Mouse (Mus musculus): ENCODE data around the gene Tmco1. TPM values are rescaled to one million over a fixed set of nuclear protein-coding genes. Genes with fewer than 3 reads are reported as not detected.

Gene Tmco1
- polyA plus RNA-seq, 1 experiment from 2014 or later, result 69.0 TPM

DNA sequence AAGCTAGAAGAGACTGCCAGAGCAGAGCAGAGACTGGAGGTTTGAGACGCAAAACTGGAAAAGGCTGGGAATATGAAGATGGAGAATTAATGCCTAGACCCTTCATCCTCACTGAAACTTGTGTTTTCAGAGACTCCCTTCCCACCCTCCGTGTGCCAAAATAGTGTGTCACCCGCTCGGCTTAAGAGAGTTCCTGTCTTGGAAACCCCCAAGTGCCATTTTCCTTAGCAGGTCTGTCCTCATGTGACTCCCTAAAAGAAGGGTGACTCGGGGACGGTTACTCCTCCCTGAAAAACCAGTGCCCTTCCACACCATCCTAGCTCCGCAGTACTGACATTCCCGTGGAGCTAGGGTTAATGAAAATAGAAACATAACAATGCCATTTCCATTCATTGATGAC is 22.8 kb upstream of the Tmco1 start:
- H3K27me3 ChIP-seq, result no peaks in the 10 kb centered on the region
- H3K27ac ChIP-seq (replicated peaks), result peak overlapping the region; percentile 99
- H3K4me3 ChIP-seq, result peak overlapping the region; percentile 90
- H3K9ac ChIP-seq (replicated peaks), result peak overlapping the region; percentile 92
- H3K36me3 ChIP-seq, result no peaks in the 10 kb centered on the region
- no peak for ATAC-seq (replicated peaks)
- H3K4me1 ChIP-seq, result peaks cover 33% of the 10 kb centered on the region
- WGBS, result under 1% methylated on average over 8 of the region's 8 CpGs
- H3K4me2 ChIP-seq (replicated peaks), result peak overlapping the region; percentile 76
- no peaks in the 10 kb centered on the region for H3K9me3 ChIP-seq

DNA sequence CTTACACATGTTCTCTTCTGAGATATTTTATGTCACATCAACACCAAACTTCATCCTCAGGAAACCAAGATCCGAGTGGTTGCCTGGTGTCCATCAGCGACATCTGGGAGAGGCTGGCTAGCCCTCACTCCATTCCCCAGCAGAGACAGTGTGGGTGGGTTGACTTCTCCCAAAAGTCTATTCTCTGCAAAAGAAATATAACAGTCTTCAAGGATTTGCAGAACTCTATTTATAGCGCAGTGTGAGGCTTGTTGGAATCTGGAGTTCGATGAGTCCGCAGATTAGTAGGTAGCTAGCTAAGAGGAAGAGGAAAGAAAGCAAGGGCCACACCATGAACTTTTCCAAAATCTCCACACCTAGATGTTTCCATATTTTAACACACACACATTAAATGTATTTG is 21.0 kb upstream of the Tmco1 start:
- Histone ChIP-seq H3K27ac (replicated peaks) (no peak overlapping the region), H3K27me3 (no peaks in the 10 kb centered on the region), H3K9me3 (no peaks in the 10 kb centered on the region), H3K36me3 (no peaks in the 10 kb centered on the region), H3K4me1 (peaks cover 27% of the 10 kb centered on the region), H3K4me2 (replicated peaks) (no peak overlapping the region), H3K9ac (replicated peaks) (no peak overlapping the region), H3K4me3 (no peak overlapping the region)
- 93% methylated on average over 5 of the region's 5 CpGs for WGBS
- no peak for ATAC-seq (replicated peaks)

DNA sequence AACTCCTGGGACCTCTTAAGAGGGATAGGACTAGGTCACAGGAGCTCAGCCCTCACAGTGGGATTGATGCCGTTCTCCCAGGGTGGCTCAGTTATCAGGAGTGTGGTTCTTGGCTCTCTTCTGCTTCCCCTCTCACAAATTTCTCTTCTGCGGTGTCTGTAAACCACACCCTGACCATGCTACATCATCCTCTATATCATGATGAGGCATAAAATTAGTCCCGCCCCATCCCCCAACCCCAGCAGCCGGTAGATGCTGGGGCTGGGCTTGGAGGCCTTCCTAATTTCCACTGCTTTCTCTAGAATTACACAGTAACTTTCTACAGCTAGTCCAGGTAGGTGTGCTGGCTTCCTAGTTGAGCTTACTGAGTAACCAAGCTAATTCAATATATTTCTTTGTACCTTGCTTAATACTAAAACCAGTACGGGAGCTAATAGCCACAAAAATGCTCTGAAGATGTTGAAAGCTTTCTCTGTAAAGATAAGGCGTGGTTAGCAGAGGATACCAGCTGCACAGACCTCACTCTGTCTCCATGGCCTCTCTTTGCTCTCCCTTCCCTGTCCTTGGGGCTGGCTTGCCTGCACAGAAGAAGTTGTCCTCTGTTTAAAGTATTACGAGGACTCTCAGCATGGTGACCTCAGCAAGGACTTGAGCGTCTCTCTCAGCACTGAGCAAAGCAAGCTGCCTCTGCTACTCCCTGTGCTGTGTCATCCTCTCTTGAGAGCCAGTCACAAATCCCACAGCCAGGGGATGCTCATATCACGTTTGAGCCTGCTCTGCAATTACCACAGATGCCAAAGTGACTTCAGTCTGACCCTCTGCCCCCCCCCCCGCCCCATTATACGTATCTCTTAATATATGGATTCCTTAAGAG is 19.3 kb upstream of the Tmco1 start:
- H3K9me3 ChIP-seq, result no peaks in the 10 kb centered on the region
- ATAC-seq (replicated peaks), result no peak
- no peak overlapping the region for H3K4me3 ChIP-seq
- H3K27ac ChIP-seq (replicated peaks), result no peak overlapping the region
- H3K36me3 ChIP-seq, result no peaks in the 10 kb centered on the region
- H3K4me1 ChIP-seq, result peaks cover 15% of the 10 kb centered on the region
- no peak overlapping the region for H3K9ac ChIP-seq (replicated peaks)
- 49% methylated on average over 11 of the region's 11 CpGs for WGBS
- no peak overlapping the region for H3K4me2 ChIP-seq (replicated peaks)
- no peaks in the 10 kb centered on the region for H3K27me3 ChIP-seq

DNA sequence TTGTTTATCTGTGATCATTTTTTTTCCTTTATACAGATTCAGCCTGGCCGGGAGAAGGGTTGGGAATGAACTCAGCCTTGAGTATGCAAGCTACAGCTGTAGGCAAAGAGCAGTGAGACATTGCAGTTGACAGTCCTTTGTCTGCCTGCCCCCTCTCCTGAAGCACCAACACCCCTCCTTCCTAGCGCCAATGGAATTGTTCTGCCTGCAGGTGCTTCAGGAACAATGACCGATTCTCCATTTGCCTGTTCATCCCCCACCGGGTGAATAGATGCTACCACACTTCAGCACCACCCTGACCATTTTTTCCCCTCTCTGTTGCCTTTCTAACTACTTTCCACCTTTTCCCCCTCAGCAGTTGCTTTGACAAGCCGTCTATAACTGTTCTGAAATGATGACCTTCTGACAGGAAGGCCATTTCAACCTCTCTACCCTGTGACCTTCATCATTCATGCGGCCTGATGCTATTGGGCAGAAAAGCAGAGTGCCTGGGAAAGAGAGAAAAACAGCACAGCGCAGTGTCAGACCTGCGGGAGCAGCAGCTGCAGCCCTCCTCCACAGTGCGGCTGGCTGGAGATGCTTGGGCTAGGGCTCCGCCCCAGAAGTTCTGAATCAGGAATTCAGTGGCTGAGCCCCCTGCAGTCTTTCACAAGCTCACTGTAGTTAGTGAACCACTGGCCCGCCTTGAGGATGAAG is 18.5 kb upstream of the Tmco1 start:
- Histone ChIP-seq H3K9ac (replicated peaks) (0 out of 2 replicates have a peak overlapping the region, but pooled peaks have one; percentile 23), H3K4me3 (no peak overlapping the region), H3K4me1 (peaks cover 15% of the 10 kb centered on the region), H3K27me3 (no peaks in the 10 kb centered on the region), H3K27ac (replicated peaks) (no peak overlapping the region), H3K9me3 (no peaks in the 10 kb centered on the region), H3K4me2 (replicated peaks) (no peak overlapping the region), H3K36me3 (no peaks in the 10 kb centered on the region)
- 4% methylated on average over 11 of the region's 11 CpGs for WGBS
- no peak for ATAC-seq (replicated peaks)

DNA sequence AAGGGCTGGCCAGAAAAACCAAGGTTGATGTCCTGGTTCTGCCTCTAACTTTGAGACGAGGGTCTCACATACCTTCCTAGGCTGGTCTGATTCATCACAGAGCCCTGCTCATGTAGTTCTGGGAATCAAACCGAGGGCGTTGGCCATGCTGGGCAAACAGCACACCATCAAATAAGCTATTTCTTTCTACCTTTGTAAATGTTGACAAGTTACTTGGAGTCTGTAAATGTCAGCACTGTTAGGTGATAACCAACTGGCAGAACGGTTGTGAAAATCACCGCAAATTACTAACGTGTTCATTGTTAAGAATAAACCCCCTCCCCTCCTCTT is 17.9 kb upstream of the Tmco1 start:
- Histone ChIP-seq H3K9ac (replicated peaks) (no peak overlapping the region), H3K9me3 (no peaks in the 10 kb centered on the region), H3K4me1 (peaks cover 14% of the 10 kb centered on the region), H3K4me2 (replicated peaks) (no peak overlapping the region), H3K4me3 (no peak overlapping the region), H3K36me3 (no peaks in the 10 kb centered on the region), H3K27ac (replicated peaks) (no peak overlapping the region), H3K27me3 (no peaks in the 10 kb centered on the region)
- no peak for ATAC-seq (replicated peaks)
- 20% methylated on average over 6 of the region's 6 CpGs for WGBS

DNA sequence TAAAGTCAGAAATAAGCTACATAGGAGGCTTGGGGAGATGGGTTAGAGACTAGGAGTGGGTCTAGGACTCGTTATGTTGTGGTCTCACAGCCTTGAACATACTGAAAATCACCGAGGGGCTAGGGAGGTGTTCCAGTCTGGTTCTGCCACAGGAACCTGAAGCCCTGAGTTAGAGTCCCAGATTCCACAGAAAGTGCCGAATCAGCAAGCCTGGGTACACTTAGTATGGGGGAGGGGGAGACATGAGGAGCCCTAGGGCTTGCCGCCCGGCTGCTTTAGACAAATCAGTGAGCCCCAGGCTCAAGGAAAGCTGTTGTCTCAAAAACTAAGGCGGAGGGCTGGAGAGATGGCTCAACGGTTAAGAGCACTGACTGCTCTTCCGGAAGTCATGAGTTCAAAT is 16.6 kb upstream of the Tmco1 start:
- no peak for ATAC-seq (replicated peaks)
- Histone ChIP-seq H3K9me3 (no peaks in the 10 kb centered on the region), H3K36me3 (no peaks in the 10 kb centered on the region), H3K4me3 (no peak overlapping the region), H3K9ac (replicated peaks) (no peak overlapping the region), H3K4me2 (replicated peaks) (no peak overlapping the region), H3K27me3 (no peaks in the 10 kb centered on the region), H3K27ac (replicated peaks) (no peak overlapping the region), H3K4me1 (peaks cover 9% of the 10 kb centered on the region)
- WGBS, result 79% methylated on average over 8 of the region's 8 CpGs

DNA sequence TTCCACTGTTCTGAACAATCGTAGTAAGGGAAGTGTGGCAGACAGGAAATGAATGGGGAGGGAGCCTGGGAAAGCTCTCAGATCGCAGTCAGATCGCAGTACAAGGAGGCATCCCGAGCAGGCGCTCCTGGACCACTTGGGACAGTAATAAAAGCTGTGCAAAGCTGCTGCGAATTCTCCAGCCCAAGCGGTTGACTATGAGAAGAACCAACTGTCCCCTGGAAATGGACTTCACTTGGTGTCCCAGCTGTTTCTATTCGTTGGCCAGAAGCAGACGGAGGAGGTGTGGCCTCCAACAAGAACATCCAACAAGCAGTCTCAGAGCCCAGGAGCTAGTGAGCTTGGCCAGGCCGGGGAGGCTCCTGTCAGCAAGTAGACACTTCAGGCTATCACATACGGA is 15.7 kb upstream of the Tmco1 start:
- H3K9me3 ChIP-seq, result no peaks in the 10 kb centered on the region
- H3K36me3 ChIP-seq, result no peaks in the 10 kb centered on the region
- no peak overlapping the region for H3K9ac ChIP-seq (replicated peaks)
- peaks cover 9% of the 10 kb centered on the region for H3K4me1 ChIP-seq
- H3K4me2 ChIP-seq (replicated peaks), result no peak overlapping the region
- no peaks in the 10 kb centered on the region for H3K27me3 ChIP-seq
- H3K27ac ChIP-seq (replicated peaks), result no peak overlapping the region
- no peak overlapping the region for H3K4me3 ChIP-seq
- ATAC-seq (replicated peaks), result no peak
- 68% methylated on average over 11 of the region's 11 CpGs for WGBS

DNA sequence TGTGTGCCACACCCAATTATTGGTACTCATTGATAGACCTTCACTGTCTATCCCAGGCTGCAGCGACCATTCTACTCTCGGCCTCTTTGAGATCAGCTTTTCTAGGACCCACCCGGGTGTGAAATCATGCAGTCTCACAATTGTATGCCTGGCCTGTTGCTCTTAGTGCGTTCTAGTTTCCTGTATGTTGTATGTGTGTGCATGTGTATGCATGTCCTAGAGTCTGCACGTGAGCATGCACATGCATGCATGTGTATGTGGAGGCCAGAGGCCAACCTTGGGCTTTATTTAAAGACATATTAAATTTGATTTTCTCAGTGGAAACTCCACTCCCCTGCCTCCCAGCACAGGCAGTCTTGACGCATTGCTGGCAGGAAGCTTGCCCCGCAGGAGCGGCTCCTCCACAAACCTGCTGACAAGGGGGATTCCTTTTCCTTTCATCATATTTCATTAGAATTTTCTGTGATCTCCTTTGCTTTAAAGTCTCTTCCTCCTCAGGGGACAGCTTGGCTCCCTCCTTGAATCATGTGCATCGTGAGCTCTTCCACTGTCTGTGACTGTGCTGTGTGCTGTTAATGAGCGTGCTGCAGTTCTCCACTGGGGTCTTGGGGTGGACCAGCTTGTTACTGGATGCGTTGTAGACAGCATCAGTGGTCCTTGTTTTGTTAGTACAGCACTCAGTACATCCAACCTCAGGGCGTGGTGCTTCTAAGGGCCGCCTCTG is 12.3 kb upstream of the Tmco1 start:
- Histone ChIP-seq H3K9ac (replicated peaks) (no peak overlapping the region), H3K4me1 (no peaks in the 10 kb centered on the region), H3K4me3 (no peak overlapping the region), H3K36me3 (no peaks in the 10 kb centered on the region), H3K4me2 (replicated peaks) (no peak overlapping the region), H3K27me3 (no peaks in the 10 kb centered on the region), H3K27ac (replicated peaks) (no peak overlapping the region), H3K9me3 (no peaks in the 10 kb centered on the region)
- WGBS, result 67% methylated on average over 13 of the region's 13 CpGs
- no peak for ATAC-seq (replicated peaks)

DNA sequence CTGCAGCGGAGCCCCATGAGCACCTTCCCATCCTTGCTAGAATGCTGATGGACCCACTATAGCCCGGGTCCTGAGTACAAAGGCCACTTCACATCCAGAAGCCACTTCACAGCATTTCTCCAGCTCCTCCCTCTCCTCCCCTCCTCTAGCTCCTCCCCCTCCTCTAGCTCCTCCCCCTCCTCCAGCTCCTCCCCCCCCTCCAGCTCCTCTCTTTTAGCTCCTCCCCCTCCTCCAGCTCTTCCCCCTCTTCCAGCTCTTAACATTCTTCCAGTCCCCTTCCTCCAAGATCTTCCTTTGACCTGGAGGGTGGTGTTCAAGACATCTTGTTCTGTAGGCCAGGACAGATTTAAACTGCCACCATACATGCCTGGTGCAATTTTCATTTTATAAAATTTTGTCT is 8.1 kb upstream of the Tmco1 start:
- no peaks in the 10 kb centered on the region for H3K4me1 ChIP-seq
- H3K4me3 ChIP-seq, result no peak overlapping the region
- H3K27me3 ChIP-seq, result no peaks in the 10 kb centered on the region
- 76% methylated on average over 2 of the region's 2 CpGs for WGBS
- no peak overlapping the region for H3K4me2 ChIP-seq (replicated peaks)
- H3K27ac ChIP-seq (replicated peaks), result no peak overlapping the region
- H3K36me3 ChIP-seq, result no peaks in the 10 kb centered on the region
- no peaks in the 10 kb centered on the region for H3K9me3 ChIP-seq
- ATAC-seq (replicated peaks), result no peak
- no peak overlapping the region for H3K9ac ChIP-seq (replicated peaks)

DNA sequence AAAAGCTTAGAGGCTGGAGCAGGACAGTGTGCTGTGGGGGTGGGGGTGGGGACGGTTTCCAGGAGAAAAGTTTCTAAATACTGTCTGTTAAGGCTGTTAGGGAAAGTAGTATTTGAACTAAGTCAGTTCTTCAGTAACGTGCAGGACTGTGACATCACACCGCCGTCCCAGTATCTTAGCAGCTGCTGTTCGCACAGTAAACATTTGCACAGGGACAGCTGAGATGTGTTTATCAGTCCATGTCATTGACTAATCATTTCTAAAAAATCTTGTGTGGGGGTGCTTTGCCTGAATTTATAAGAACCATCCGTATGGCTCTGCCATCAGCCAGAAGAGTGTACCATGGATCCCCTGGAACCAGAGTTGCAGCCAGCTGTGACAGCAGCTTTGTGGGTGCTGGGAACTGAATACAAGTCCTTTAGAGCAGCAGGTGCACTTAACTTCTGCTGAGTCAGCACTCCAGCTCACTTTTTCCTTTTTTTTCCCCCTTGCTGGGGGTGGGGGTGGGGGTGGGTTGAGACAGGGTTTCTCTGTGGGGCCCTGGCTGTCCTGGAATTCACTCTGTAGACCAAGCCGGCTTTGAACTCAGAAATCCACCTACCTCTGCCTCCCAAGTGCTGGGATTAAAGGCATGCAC is 2.6 kb upstream of the Tmco1 start:
- Histone ChIP-seq H3K4me1 (peaks cover 13% of the 10 kb centered on the region), H3K27ac (replicated peaks) (no peak overlapping the region), H3K9ac (replicated peaks) (no peak overlapping the region), H3K36me3 (0 out of 2 replicates have a peak, but pooled peaks cover 2% of the 10 kb centered on the region), H3K4me2 (replicated peaks) (no peak overlapping the region), H3K9me3 (no peaks in the 10 kb centered on the region), H3K27me3 (no peaks in the 10 kb centered on the region), H3K4me3 (no peak overlapping the region)
- ATAC-seq (replicated peaks), result no peak
- whole genome bisulfite sequencing, result 67% methylated on average over 7 of the region's 7 CpGs

DNA sequence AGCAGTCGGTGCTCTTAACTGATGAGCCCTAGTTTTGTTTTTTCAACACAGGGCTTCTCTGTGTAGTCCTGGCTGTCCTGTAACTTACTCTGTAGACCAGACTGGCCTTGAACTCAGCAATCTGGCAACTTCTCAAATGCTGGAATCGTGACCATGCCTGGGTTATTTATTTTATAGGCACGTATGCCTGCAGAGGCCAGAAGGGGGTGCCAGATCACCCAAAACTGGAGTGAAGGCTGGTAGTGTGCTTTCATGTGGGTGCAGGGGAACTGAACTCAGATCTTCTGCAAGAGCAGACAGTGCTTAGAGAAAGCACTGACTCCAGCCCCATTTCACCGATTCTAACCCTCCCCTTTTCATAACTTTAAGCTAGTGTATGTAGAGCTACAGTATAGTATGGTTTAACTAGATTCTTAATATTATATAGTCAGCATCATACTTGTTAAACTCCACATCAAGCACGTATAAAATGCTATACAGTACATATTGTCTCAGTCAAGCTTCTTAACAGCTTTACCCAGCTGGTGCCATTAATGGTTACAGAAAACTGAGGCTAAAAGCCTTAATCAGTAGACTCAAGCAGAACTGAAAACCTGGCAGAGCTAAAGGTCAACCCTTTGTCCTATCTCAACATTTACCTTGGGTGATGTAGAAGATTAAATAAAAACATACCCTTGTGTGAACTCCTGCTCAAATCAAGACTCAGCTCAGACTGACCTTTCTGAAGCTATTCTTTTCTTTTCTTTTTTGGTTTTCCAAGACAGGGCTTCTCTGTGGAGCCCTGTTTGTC is 1.5 kb upstream of the Tmco1 start:
- ATAC-seq (replicated peaks), result no peak
- 69% methylated on average over 5 of the region's 5 CpGs for WGBS
- Histone ChIP-seq H3K9me3 (no peaks in the 10 kb centered on the region), H3K27ac (replicated peaks) (no peak overlapping the region), H3K27me3 (no peaks in the 10 kb centered on the region), H3K9ac (replicated peaks) (no peak overlapping the region), H3K4me2 (replicated peaks) (no peak overlapping the region), H3K4me3 (no peak overlapping the region), H3K36me3 (0 out of 2 replicates have a peak, but pooled peaks cover 3% of the 10 kb centered on the region), H3K4me1 (peaks cover 13% of the 10 kb centered on the region)
